Mouse (Mus musculus): Measurements from ENCODE around the gene Gm20489. TPM values are rescaled to one million over a fixed set of nuclear protein-coding genes. Genes with fewer than 3 reads are reported as not detected.

The Gm20489 gene
- total RNA-seq, 2 experiments from 2014 or later: not detected

GRCm38 (mm10) chrX:101266631-101267030 lies 2.2 kb downstream of the Gm20489 start:
- no peak for DNase-seq (ENCODE audit: low spot score in 2 of 2)
- intact Hi-C loops (cut with DNase I): no loop called here

GRCm38 (mm10) chrX:101263892-101264291 lies 4.9 kb downstream of the Gm20489 start, which contains the start of gene Gm614:
Gene Gm614, minus strand, starts transcription at chrX:101263992.
- intact Hi-C loops (cut with DNase I): no loop called here
- no peak for DNase-seq (ENCODE audit: low spot score in 2 of 2)

GRCm38 (mm10) chrX:101260441-101261325 lies 8.1 kb downstream of the Gm20489 start:
- intact Hi-C loops (cut with DNase I): no loop called here

GRCm38 (mm10) chrX:101256603-101257002 lies 12.2 kb downstream of the Gm20489 start:
- intact Hi-C loops (cut with DNase I): no loop called here
- no peak for DNase-seq (ENCODE audit: low spot score in 2 of 2)

More at GRCm38 (mm10) chrX:101260441-101261325, 8.1 kb downstream of the Gm20489 start:
- no peak for DNase-seq (ENCODE audit: low spot score in 2 of 2)

- intact Hi-C loops (cut with DNase I): loop anchor here (1.0 to 2.0 kb wide), 3 partner anchors 20 to 78 kb away; partner anchors contain the start of genes Med12 and Snx12
- DNase-seq (ENCODE audit: low spot score in 2 of 2): no peak
These were observed 14.1 kb downstream of the Gm20489 start for GRCm38 (mm10) chrX:101254740-101255139.

GRCm38 (mm10) chrX:101253952-101254729 lies 14.7 kb downstream of the Gm20489 start, which contains the start of gene Foxo4:
Gene Foxo4, plus strand, starts transcription at chrX:101254528.
- DNase-seq (ENCODE audit: low spot score in 2 of 2): peak; percentile 84 to 90
- intact Hi-C loops (cut with DNase I): loop anchor here (1.0 to 2.0 kb wide), 3 partner anchors 21 to 79 kb away; partner anchors contain the start of genes Med12 and Snx12

- no peak for DNase-seq (ENCODE audit: low spot score in 2 of 2)
- intact Hi-C loops (cut with DNase I): no loop called here
These were observed 23.8 kb downstream of the Gm20489 start for GRCm38 (mm10) chrX:101245011-101245410.

GRCm38 (mm10) chrX:101222796-101223162 lies 46.0 kb downstream of the Gm20489 start:
- DNase-seq (ENCODE audit: low spot score in 2 of 2): no peak
- intact Hi-C loops (cut with DNase I): loop anchor here (1.0 to 5.0 kb wide), 3 partner anchors 32 to 110 kb away; partner anchors contain the start of genes Foxo4 and Med12

- intact Hi-C loops (cut with DNase I): loop anchor here (1.0 to 5.0 kb wide), 3 partner anchors 32 to 110 kb away; partner anchors contain the start of genes Foxo4 and Med12
- peak; percentile 90 to 95 for DNase-seq (ENCODE audit: low spot score in 2 of 2)
These were observed 46.7 kb downstream of the Gm20489 start, which contains the start of gene Snx12 for GRCm38 (mm10) chrX:101221834-101222795. Gene Snx12, minus strand, starts transcription at chrX:101222563.

Other genes starting within 250 kb of the Gm20489 start
- under 1 TPM in 1 of 2 experiments, not detected in 1; 0.18 TPM for gene Tex11, start 209.4 kb downstream of the Gm20489 start, total RNA-seq (2021)
- gene Slc7a3, start 183.0 kb downstream of the Gm20489 start, total RNA-seq (2021): 1 to 10 TPM; 6.7 to 7.4 TPM
- gene Snx12, start 46.5 kb downstream of the Gm20489 start, total RNA-seq (2021): 10 to 100 TPM; 69.4 to 75.2 TPM
- gene Foxo4, start 14.5 kb downstream of the Gm20489 start, total RNA-seq (2021): 10 to 100 TPM; 15.4 to 18.1 TPM
- not detected for gene Gm614, start 5.0 kb downstream of the Gm20489 start, total RNA-seq (2021)
- gene Il2rg, start 768 bp downstream of the Gm20489 start, total RNA-seq (2021): 1 to 10 TPM; 1.5 to 1.6 TPM
- gene Med12, start 5.0 kb upstream of the Gm20489 start, total RNA-seq (2021): 10 to 100 TPM; 18.4 to 22.7 TPM
- 100 to 1,000 TPM; 174 to 180 TPM for gene Nlgn3, start 30.1 kb upstream of the Gm20489 start, total RNA-seq (2021)
- gene Gjb1, start 107.4 kb upstream of the Gm20489 start, total RNA-seq (2021): 10 to 100 TPM in 1 of 2 experiments, 1 to 10 TPM in 1; 8.3 to 10.3 TPM
- 100 to 1,000 TPM; 119 to 145 TPM for gene Zmym3, start 151.8 kb upstream of the Gm20489 start, total RNA-seq (2021)
- gene Nono, start 160.3 kb upstream of the Gm20489 start, total RNA-seq (2021): 100 to 1,000 TPM; 118 to 130 TPM
- 1 to 10 TPM in 1 of 2 experiments, under 1 TPM in 1; 0.66 to 1.2 TPM for gene Itgb1bp2, start 180.1 kb upstream of the Gm20489 start, total RNA-seq (2021)

Measured in left cerebral cortex, postnatal 25 days (tissue).